Mouse (Mus musculus) CD4-positive helper T cell, adult 2 months (primary cell): ENCODE results near the gene Cd276.

ENCODE experiments used
- DNase-seq: peaks from one replicate; pipeline ENCODE4 v3.0.0-alpha.2; 2012; ENCODE audit warnings: low read depth, missing footprints, low spot score

Cd276 gene

DNA sequence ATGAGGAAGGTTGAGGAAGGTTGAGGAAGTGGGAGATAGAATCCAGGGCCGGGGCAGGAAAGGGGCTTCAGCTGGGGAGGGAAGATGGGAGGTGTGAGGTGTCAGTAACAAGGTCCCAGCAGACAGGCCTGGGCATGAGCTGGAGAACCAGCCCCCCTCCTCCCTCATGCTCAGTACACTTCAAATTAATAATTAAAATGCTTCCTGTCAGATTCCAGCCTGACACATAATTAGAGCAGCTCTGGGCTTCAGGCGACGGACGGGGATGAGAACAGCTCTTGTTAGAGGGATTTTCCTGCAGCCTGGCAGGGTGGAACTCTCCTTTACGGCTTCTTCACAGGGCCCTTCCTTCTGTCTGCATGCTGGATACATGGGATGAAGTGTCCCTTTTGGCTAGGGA lies 41.5 kb downstream of the Cd276 start:
- no peak for DNase-seq

DNA sequence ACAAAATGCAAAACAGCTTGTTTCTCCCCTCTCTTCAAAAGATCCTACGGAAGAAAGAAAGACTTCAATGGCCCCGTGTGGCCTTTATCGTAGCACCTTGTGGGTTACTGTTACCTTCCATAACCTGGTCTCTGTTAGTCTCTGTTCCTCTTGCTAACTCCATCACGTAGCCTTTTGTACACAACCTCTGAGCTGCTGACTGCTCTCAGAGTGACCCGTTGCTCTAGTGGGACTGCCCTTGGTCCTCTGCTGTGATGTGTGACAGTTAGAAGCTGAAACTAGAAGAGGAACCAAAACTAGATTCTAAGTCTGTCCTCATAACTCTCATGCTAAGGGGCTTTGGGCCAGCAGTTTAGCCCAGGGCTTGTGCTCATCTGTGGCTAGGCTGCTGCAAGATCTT lies 44.8 kb downstream of the Cd276 start:
- no peak for DNase-seq

DNA sequence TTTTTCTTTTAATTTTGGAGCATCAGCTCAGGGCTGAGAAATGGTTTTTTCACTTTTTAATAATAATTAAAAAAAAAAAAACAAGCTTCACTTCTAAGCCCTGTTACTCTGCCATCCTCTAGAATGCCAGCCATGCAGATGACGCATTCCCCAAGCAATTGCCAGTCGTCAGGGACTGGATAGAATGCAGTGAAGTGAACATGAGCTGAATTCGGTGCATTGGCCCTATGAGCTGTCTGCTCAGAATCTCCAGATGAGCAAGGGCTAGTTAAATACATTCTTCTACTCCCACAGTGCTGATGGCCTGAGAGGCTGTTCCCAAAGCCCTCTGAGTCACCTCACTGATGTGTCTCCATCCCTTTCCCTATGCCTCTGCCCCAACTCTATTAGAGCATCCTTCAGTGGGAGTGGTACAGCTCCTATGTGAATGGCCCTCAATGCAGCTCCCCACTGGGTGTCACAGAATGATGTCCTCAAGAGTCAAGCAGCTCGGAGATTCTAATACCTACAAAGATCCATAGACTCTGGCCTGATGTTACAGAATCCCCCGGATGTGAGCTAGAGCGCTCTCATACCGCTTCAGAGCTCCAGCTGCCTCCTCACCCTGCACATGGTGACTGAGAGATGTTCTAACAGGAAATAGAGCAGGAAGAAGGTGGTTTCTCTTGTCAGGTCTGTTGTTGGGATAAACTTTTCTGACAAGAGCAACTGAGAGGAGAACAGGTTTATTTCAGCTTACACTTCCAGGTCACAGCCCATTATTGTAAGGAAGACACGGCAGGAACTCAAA lies 47.8 kb downstream of the Cd276 start:
- DNase-seq: peak; percentile 21

DNA sequence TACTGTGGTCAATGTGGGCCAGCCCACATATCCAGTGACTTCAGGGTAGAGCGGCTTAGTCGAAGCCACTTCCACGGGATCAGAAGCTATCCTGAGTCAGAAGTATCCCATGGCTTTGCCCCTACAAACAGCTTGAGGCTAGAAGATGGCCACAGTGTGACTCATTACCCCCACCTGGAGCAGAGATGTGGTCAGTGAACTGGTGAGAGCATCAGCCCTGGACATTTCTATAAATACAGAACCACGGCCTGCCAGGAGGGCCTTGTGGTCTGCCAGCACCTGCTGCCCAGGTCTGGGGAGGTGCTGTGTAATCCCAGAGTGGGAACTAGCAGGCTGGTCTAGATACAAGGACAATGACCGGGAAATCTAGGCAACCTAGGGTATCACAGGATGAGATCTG lies 54.3 kb downstream of the Cd276 start:
- no peak for DNase-seq

DNA sequence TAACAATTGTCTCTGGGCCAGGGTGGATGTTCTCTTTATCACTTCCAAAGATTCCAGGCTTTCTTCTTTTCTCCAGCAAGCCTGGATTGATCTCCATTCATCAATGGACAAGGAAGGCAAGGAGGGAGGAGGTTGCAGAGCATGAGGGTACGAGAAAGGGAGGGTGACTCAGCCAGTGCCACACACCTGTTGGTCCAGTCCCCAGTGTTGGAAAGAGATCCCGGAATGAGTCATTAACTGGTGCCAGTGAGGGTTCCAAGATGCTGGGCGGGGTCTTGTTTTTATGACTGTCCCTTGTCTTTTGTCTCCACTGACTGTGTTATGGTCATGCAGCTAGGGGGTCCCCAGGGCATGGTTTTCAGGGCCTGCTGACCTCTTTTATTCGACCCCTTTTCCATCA lies 57.3 kb downstream of the Cd276 start:
- DNase-seq: no peak

DNA sequence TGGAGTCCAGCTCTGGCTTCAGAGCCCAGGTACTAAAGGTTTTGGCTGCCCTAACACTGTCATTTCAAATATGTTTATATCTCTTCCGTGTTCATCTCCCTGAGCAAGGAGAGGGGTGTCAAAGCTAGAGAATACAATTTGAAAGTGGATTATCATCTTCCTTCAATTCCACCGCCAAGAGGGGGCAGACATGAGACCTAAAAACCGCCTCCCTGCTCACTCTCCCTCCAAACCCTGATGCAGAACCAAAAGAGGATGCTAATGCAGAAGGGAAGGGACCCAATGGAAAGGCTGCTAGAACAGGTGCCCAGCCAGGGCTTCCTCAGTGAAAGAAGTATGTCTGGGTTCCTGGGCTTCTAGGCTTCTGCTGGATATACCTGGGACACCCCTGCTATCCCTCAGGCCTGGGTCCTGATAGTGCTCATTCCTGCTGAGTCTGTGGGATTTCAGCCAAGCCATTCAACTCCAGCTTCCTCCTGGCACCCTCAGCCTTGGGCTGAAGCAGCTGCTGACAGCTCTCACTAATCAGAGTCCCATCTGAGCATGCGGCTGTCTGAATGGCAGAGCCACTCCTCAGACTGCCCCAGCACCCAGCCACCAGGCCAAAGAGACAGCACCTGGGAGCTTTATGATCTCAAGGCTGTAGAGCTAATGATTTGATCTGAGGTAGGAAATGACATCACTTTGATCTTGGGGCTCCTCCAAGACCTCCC lies 58.6 kb downstream of the Cd276 start:
- no peak for DNase-seq

DNA sequence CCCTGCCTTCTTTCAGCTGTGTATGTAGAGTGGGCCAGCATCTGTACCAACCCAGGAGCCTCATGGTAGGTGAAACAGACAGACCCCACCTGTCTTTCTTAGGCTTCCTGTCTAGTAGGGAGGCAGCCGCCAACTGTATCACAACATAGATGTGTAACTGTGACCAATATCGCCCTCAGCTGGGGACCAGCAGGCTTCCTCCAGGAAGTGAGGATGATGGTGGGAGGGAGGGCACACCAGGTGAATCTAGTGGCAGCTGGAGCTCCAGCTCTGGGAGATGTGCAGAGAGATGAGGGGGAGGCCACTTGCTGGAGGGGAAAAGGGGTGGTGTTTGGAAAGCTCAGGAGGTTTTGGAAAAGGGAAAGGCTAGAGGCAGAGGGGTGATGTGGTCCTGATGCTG lies 60.2 kb downstream of the Cd276 start:
- no peak for DNase-seq

DNA sequence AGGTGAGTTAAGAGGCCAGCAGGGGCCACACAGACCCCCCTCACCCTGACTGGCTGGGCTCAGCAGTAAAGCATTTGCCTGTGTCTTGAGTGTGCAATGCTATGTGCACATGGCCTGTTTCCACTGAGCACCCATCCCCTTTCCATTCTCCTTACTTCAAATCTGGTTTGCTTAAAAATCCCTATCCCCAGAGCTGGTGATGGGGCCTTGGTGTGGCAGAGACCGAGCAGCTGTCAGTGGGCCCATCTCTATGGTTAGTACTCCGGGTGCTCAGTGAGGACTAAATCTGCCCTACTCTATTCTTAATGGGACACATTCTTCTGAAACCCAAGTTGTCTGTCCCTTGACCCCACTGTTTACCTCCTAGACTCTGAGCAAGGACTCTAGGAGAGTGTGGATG lies 64.8 kb downstream of the Cd276 start:
- no peak for DNase-seq

DNA sequence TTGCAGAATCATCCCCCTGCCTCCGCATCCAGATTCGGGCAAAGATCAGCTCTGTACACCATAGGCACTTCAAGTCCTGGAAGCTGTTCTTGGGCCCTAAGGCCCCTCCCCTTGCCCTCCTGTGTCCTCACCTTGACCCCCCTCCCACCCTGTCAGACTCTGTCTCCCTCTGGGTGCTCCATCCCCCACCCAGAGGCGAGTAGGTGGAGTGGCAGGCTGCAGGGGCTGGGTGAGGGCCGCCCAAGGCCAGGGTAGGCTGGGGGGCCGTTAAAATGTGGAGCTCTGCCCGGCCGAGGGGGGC lies 65.4 kb downstream of the Cd276 start:
- DNase-seq: no peak

DNA sequence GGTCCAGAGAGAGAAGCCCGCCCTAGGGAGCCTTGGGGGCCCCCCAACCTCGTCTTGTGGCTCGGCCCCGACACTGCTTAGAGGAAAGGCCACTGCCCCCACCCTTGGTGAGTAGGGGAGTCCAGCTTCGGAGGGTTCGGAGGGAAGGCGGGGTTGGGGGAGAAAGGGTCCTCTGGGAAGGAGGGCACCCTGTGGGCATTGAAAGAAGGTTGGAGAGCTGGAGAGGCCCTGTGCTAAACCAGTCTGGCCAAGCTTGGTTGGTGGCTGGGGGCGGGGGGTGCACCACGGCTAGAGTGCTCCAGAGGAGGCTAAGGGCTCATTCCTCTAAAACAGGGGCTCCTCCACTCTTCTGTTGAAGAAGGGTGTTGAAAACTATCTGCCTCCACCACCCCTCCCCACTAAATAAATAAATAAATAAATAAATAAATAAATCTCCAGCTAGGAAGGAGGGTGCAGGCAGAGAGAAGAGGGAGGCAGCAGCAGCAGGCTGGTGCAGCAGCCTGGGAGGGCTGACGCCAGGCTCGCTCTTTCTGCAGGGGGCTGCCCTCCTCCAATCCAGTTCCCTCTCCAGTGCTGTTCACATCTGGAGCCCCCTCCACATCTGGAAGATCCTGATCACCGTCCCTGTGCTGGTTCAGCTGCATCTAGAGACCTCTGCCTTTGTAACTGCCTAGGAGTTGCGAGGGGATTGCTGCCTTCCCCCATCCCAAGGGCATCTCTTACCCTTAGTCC lies 65.9 kb downstream of the Cd276 start:
- DNase-seq: no peak

DNA sequence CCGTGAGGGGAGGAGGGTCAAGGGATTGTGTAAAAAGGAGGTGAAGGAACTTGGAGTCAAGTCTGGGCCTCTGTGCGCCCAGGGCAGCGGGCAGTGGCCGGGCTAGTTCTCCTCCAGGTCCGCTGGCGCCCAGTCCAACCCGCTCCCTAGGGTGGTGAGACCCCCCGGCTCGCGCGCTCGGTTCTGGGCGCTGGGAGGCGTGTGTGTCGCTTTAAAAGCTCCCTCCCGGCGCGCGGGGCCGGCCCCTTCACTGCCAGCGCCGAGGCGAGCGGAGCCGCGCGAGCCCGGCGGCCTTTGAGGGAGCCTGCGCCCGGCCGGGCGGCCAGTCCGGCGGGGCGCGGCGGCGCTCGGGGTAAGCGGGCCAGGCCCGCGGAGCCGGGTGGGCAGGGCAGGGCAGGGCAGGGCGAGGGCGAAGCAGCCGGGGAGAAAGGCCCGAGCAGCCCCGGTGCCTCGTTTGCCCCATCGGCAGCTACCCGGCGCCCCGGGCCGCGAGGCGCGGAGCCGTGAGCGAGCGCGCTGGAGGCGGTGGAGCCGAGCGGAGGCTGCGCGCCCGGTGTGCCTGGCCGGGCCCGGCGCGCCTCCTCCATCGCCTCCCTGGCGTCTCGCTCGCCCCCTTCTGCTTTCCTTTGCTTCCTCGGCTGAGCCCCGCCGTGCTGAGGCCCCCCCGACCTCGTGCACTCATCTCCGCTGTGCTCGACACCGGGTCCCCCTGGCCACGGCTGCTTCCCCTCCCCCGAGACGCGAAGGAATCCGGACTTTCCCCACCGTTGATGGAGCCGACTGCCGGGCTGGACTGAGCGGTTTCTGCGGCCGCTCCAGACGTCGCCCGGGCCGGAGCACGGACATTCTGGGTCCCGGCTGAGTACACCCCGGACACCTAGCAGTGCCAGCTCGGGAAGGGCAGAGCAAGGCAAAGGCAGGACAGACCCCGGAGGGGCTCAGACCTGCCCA lies 67.1 kb downstream of the Cd276 start, which contains the start of gene Insyn1:
TSS of gene Insyn1 (plus strand) at position 753 of the 951 bp plus-strand sequence.
- no peak for DNase-seq

DNA sequence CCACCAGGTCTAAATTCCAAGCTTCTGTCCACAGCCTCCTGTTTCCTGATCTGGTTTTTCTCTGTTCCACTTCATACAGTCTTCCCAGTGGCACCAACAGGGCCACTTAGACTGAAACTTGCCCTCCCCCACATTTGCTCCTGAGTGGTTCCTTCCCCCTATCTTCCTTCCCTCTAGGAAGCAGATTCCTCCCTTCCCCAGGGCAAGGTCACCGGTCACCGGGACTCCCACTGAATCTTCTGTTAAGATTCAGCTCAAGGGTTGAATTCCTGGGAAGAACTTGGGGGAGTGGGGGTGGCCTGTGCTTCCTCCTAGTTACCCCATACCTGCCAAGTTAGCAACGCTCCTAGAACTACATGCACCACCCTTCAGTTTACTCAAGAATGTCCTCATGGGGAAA lies 68.2 kb downstream of the Cd276 start:
- DNase-seq: no peak
